Mouse (Mus musculus) intestine, embryonic 16.5 days (tissue): Measurements from ENCODE around the gene Gm20388. TPM values are rescaled to one million over a fixed set of nuclear protein-coding genes. Genes with fewer than 3 reads are reported as not detected.
A peak's percentile ranks its signal among the peaks of the same experiment; 100 is the strongest.

ENCODE experiments used
- ATAC-seq: fragments of 200-750 bp; cut with Nextera tagmentation; 2 replicates; pipeline ENCODE4 v1.8.0; 2017; ENCODE audit warnings: moderate TSS enrichment, moderate library complexity
- H3K27ac ChIP-seq: fragments of 300-500 bp; sonication (generic); 2 replicates; pipeline ENCODE4 v1.5.1; 2014; ENCODE audit warnings: mild to moderate bottlenecking, low read length
- H3K27me3 ChIP-seq: fragments of 300-500 bp; sonication (generic); replicated peaks from 2 replicates; pipeline ENCODE4 v1.6.1; 2014; ENCODE audit warnings: low read length, control low read depth, mixed read lengths; ENCODE audit not compliant: control insufficient read depth, insufficient read depth
- H3K36me3 ChIP-seq: fragments of 300-500 bp; sonication (generic); 2 replicates; pipeline ENCODE4 v1.6.1; 2014; ENCODE audit warnings: low read length, control low read depth; ENCODE audit not compliant: control insufficient read depth, insufficient read depth
- H3K4me1 ChIP-seq: fragments of 300-500 bp; sonication (generic); 2 replicates; pipeline ENCODE4 v1.6.1; 2014; ENCODE audit warnings: low read length, control low read depth, mixed read lengths; ENCODE audit not compliant: control insufficient read depth, insufficient read depth
- H3K4me2 ChIP-seq: fragments of 300-500 bp; sonication (generic); 2 replicates; pipeline ENCODE4 v1.6.1; 2014; ENCODE audit warnings: low read depth, low read length, control low read depth
- H3K4me3 ChIP-seq: fragments of 300-500 bp; sonication (generic); 2 replicates; pipeline ENCODE4 v1.5.1; 2014; ENCODE audit warnings: mild to moderate bottlenecking, low read length
- H3K9ac ChIP-seq: fragments of 300-500 bp; sonication (generic); 2 replicates; pipeline ENCODE4 v1.6.1; 2014; ENCODE audit warnings: low read depth, low read length
- H3K9me3 ChIP-seq: fragments of 300-500 bp; sonication (generic); 2 replicates; pipeline ENCODE4 v1.6.1; 2016; ENCODE audit warnings: low read length, control low read depth; ENCODE audit not compliant: control insufficient read depth
- WGBS: fragments of 180-500 bp; shearing (Covaris S2); extraction: QIAGEN DNeasy Blood & Tissue Kit; methylation state at CpG from one replicate; pipeline ENCODE4 v1.1.7; 2014; 5-methylcytosine and 5-hydroxymethylcytosine counted together
- polyA plus RNA-seq: library from polyadenylated mRNA; unstranded; fragments of >200 nt; fragmentation: Nextera tagmentation; extraction: Ambion mirVana; gene quantifications from 2 replicates; pipeline ENCODE4 v1.2.1, GENCODE M21; 2015

Gm20388 gene
- polyA plus RNA-seq, 1 experiment from 2014 or later, result 5.8 TPM

GRCm38 (mm10) chr8:124291693-124292092, 4381.1 kb downstream of the Gm20388 start:
- H3K27ac ChIP-seq, result no peak overlapping the region
- 80% methylated on average over 5 of the region's 5 CpGs for WGBS
- no peaks in the 10 kb centered on the region for H3K27me3 ChIP-seq
- H3K4me1 ChIP-seq, result peaks cover 5% of the 10 kb centered on the region
- no peaks in the 10 kb centered on the region for H3K36me3 ChIP-seq
- H3K9ac ChIP-seq, result no peak overlapping the region
- no peaks in the 10 kb centered on the region for H3K9me3 ChIP-seq
- ATAC-seq, result 0 out of 2 replicates have a peak, but pooled peaks have one; percentile 14
- no peak overlapping the region for H3K4me3 ChIP-seq
- no peak overlapping the region for H3K4me2 ChIP-seq

- H3K9ac ChIP-seq, result no peak overlapping the region
- H3K4me1 ChIP-seq, result peaks cover 5% of the 10 kb centered on the region
- no peaks in the 10 kb centered on the region for H3K36me3 ChIP-seq
- no peak for ATAC-seq
- no peak overlapping the region for H3K27ac ChIP-seq
- H3K27me3 ChIP-seq, result no peaks in the 10 kb centered on the region
- H3K9me3 ChIP-seq, result no peaks in the 10 kb centered on the region
- WGBS, result 71% methylated on average over 9 of the region's 9 CpGs
- H3K4me3 ChIP-seq, result no peak overlapping the region
- H3K4me2 ChIP-seq, result no peak overlapping the region
Observed at GRCm38 (mm10) chr8:124292965-124293364, 4382.3 kb downstream of the Gm20388 start.

- Histone ChIP-seq H3K4me3 (no peak overlapping the region), H3K27ac (no peak overlapping the region), H3K4me1 (peaks cover 5% of the 10 kb centered on the region), H3K36me3 (no peaks in the 10 kb centered on the region), H3K27me3 (no peaks in the 10 kb centered on the region), H3K4me2 (no peak overlapping the region), H3K9me3 (no peaks in the 10 kb centered on the region), H3K9ac (no peak overlapping the region)
- WGBS, result 57% methylated on average over 6 of the region's 6 CpGs
- ATAC-seq, result no peak
Observed at GRCm38 (mm10) chr8:124294425-124294824, 4383.8 kb downstream of the Gm20388 start.

- Histone ChIP-seq H3K36me3 (no peaks in the 10 kb centered on the region), H3K27ac (no peak overlapping the region), H3K4me2 (no peak overlapping the region), H3K9me3 (no peaks in the 10 kb centered on the region), H3K27me3 (no peaks in the 10 kb centered on the region), H3K4me3 (no peak overlapping the region), H3K9ac (no peak overlapping the region), H3K4me1 (peaks cover 5% of the 10 kb centered on the region)
- WGBS, result 58% methylated on average over 10 of the region's 10 CpGs
- ATAC-seq, result no peak; the same call in 1 of the 2 replicates
Observed at GRCm38 (mm10) chr8:124294900-124295299, 4384.3 kb downstream of the Gm20388 start.

- Histone ChIP-seq H3K9me3 (no peaks in the 10 kb centered on the region), H3K36me3 (no peaks in the 10 kb centered on the region), H3K4me2 (no peak overlapping the region), H3K4me1 (peaks cover 5% of the 10 kb centered on the region), H3K27me3 (no peaks in the 10 kb centered on the region), H3K27ac (no peak overlapping the region), H3K9ac (no peak overlapping the region), H3K4me3 (no peak overlapping the region)
- ATAC-seq, result no peak
- 81% methylated on average over 6 of the region's 6 CpGs for WGBS
Observed at GRCm38 (mm10) chr8:124295357-124295756, 4384.7 kb downstream of the Gm20388 start.

- no peak overlapping the region for H3K4me2 ChIP-seq
Observed at GRCm38 (mm10) chr8:124301512-124301911, 4390.9 kb downstream of the Gm20388 start.

GRCm38 (mm10) chr8:124301935-124302555, 4391.4 kb downstream of the Gm20388 start:
- 0 out of 2 replicates have a peak, but pooled peaks cover 2% of the 10 kb centered on the region for H3K4me1 ChIP-seq
- no peak overlapping the region for H3K4me3 ChIP-seq
- no peak overlapping the region for H3K4me2 ChIP-seq
- WGBS, result 83% methylated on average over 7 of the region's 7 CpGs
- no peak overlapping the region for H3K27ac ChIP-seq
- no peaks in the 10 kb centered on the region for H3K27me3 ChIP-seq
- H3K36me3 ChIP-seq, result no peaks in the 10 kb centered on the region
- H3K9me3 ChIP-seq, result no peaks in the 10 kb centered on the region
- no peak for ATAC-seq
- H3K9ac ChIP-seq, result no peak overlapping the region

More at GRCm38 (mm10) chr8:124301512-124301911, 4390.9 kb downstream of the Gm20388 start:
- no peaks in the 10 kb centered on the region for H3K36me3 ChIP-seq
- 89% methylated on average over 4 of the region's 4 CpGs for WGBS
- ATAC-seq, result no peak
- 0 out of 2 replicates have a peak, but pooled peaks cover 2% of the 10 kb centered on the region for H3K4me1 ChIP-seq
- no peaks in the 10 kb centered on the region for H3K27me3 ChIP-seq
- H3K9ac ChIP-seq, result no peak overlapping the region
- no peak overlapping the region for H3K4me3 ChIP-seq
- no peak overlapping the region for H3K27ac ChIP-seq
- H3K9me3 ChIP-seq, result no peaks in the 10 kb centered on the region

- ATAC-seq, result no peak
- Histone ChIP-seq H3K9me3 (no peaks in the 10 kb centered on the region), H3K4me3 (no peak overlapping the region), H3K9ac (peak overlapping the region; percentile 13; the same call in 1 of the 2 replicates), H3K27ac (no peak overlapping the region), H3K4me2 (no peak overlapping the region), H3K27me3 (no peaks in the 10 kb centered on the region), H3K36me3 (no peaks in the 10 kb centered on the region), H3K4me1 (0 out of 2 replicates have a peak, but pooled peaks cover 2% of the 10 kb centered on the region)
- 87% methylated on average over 15 of the region's 15 CpGs for WGBS
Observed at GRCm38 (mm10) chr8:124303211-124303902, 4392.7 kb downstream of the Gm20388 start.

GRCm38 (mm10) chr8:124304141-124304540, 4393.5 kb downstream of the Gm20388 start:
- ATAC-seq, result no peak
- Histone ChIP-seq H3K36me3 (no peaks in the 10 kb centered on the region), H3K4me1 (0 out of 2 replicates have a peak, but pooled peaks cover 2% of the 10 kb centered on the region), H3K9me3 (no peaks in the 10 kb centered on the region), H3K27me3 (no peaks in the 10 kb centered on the region), H3K4me3 (no peak overlapping the region), H3K9ac (0 out of 2 replicates have a peak overlapping the region, but pooled peaks have one; percentile 13), H3K4me2 (no peak overlapping the region), H3K27ac (no peak overlapping the region)
- WGBS, result 81% methylated on average over 4 of the region's 4 CpGs
